Mouse (Mus musculus) urinary bladder, adult 18-20 months (tissue): ENCODE data around the gene Trmt112.
"Not testable (repeated sequence)": the region's sequence is repeated elsewhere in the genome, so short reads cannot be mapped to it uniquely, and the experiment has no call there.

ENCODE experiments used
- DNase-seq, 2 experiments: peaks; one replicate each; pipeline ENCODE4 v3.0.0; 2022; ENCODE audit warnings: low spot score in 2 of 2, mixed read lengths in 2 of 2

Gene Trmt112

DNA sequence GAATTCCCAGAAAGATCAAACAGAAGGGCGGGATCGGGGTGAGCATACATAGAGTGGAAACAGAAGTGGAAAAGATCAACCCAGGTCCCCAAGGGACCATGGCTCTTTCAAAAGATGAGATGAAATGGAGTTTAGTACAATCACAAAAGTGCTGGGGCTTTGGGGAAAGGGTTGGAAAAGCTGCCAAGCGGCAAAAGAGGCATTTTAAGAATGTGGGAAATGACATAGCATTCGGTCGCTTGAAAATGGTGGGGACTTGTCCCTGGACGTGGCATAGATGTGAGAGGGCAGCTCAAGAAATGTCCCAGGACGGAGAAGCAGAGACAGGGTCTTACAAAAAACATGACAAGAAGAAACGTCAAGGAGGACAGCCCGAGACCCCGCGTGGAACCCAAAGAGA, 477 bp upstream of the Trmt112 start:
- DNase-seq, result no peak

DNA sequence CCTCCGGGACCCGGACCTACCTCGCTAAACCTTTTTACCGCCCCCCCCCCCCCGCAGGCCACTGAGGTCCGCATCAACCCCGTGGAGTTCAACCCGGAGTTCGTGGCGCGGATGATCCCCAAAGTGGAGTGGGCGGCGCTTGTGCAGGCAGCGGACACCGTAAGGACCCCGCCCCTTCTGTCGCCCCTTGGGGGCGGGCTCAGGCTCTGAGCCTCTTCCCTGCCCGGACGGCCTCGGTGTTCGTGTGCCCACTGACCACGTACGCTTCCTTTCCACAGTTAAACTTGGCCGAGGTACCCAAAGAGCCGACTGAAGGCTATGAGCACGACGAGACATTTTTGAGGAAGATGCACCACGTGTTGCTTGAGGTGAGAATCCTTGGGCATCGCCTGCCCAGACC, 808 bp downstream of the Trmt112 start:
- not testable (repeated sequence) for DNase-seq

DNA sequence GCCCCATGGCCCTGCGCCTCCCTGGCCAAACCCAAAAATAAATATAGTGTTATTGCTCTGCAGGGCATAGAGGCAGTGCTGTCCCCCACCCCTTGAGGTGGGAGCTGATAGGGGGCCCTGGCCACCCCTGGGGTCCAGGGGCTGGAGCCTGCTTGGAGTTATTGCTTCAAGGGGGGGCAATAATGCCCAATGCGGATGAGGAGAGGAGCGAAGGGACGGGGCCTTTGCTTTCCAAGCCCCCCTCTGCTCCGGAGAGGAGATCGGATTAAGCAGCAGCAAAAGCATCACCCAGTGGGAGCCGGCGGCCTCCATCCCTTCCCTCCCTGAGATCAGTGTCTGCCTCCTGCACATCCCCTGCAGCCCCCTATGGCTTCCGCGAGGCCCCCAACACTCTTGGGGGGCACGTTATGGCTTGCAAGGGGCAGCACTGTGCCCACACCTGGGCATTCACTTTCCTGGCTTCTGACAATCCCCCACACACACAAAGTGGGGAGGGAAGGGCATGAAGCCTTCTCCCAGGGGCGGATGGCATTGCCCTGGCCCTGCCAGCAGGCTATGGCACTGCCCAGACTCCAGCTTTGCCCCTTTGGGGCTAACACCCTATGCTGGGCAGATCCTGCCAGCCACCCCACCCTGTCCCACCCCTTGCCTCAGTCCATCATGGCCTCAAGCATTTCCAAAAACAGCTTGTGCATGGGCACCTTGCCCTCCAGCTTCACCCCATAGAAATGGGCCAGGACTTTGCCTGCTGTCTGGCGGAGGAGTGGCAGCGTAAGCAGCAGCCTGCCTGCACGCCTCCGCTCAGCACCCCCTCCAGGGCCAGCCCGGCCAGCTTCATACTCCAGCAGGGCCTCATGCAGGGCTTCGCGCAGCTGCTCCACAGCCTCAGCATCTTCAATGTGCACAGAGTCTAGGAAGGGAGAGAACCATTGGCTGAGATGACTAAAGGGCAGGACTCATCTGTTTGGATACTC, 1.9 kb downstream of the Trmt112 start:
- DNase-seq, result no peak

DNA sequence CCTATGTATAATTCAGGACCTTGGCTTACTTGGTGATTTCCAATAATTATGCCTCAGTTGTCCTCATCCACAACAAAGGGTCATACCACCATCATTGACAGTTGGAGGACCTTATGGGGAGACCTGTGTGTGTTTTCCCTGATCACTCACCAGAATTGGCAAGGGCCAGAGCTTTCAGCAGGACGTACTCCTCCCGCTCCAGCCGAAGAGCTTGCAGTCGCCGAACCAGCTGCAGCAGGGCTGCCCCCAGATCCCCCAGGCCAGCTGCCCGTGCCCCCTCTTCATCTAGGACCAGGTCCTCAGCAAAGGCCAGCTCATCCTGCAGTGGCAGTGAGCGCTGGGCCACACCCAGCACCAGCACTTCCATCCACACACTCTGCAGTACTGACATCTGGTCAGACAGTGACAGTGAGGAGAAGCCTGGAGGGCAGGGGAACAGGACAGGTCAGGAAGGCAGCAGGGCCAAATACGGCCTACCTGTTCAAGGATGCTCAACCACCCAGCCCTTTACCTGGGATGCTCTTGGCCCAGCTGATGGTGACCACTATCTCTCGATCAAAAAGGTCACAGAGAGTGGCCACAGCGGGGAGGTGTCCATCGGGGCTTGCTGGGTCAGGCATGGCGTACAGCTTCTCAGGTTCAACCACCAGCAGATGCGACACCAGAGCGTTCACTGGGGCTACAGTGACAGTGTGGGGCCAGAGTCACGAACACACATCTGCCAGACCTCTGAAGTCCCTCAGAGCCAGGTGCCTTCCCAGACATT, 2.9 kb downstream of the Trmt112 start:
- no peak for DNase-seq

DNA sequence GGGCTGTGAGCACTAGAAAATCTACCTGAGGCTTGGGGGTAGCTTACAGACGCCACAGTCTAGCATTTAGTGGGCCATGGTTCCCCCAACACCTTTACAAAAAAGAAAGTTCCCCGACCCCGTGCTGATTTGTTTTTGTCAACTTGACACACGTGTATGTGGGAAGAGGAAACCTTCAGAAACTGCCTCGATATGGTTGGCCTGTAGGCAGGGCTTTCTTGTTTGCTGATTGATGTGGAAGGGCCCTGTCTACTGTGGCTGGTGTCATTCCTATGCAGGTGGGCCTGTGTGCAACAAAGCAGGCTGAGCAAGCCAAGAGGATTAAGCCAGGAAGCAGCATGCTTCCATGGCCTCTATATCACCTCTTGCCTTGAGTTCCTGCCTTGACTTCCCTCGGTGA, 3.5 kb downstream of the Trmt112 start:
- DNase-seq, result no peak

DNA sequence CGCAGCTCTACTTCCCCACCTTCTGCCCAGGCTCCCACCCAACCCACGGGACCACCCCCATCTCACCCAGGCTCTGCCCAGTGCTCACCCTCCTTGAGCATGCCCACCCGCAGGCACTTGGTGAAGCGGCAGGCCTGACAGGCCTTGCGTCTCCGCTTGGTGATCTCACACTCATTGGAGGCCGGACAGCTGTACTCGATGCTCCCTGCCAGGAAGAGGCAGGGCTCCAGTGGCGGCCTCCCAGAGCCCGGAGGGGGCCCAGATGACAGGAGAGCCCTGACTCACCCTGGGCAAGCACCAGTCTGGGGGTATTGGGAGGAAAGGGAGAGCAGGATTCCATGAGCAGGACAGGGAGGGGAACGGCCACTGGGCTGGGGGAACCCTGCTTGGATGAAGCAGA, 4.5 kb downstream of the Trmt112 start:
- DNase-seq, result no peak

DNA sequence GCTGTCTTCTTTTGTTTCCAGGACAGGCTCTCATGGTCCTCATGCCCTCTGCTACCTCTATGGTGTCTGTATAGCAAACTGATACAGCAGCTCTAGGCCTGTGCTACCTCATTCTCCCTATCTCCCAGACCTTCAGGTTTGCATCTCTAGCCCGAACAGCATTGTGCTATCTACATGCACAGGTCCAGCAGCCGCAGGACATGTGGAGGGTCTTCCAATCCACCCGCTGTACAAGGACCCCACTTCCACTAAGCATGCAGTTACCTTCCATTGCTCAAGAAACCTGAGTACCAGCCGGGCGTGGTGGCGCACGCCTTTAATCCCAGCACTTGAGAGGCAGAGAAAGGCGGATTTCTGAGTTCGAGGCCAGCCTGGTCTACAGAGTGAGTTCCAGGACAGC, 5.0 kb downstream of the Trmt112 start:
- DNase-seq, result no peak

DNA sequence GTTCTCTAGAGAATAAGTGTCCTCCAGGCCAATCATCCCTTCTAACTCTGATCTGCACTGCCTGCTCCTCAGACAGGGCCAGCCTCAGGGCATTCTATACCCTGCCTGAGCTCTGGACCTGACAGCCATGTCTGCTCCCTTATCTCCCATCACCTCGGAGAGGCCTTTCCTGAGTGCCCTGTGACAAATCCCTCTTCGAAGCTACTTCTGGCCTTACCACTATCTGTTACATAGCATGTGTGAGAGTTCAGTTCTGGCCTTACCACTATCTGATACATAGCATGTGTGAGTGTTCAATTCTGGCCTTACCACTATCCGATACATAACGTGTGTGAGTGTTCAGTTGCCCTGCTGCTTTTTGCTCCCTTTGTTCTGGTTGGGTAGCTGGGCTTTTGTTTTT, 5.8 kb downstream of the Trmt112 start:
- no peak for DNase-seq

DNA sequence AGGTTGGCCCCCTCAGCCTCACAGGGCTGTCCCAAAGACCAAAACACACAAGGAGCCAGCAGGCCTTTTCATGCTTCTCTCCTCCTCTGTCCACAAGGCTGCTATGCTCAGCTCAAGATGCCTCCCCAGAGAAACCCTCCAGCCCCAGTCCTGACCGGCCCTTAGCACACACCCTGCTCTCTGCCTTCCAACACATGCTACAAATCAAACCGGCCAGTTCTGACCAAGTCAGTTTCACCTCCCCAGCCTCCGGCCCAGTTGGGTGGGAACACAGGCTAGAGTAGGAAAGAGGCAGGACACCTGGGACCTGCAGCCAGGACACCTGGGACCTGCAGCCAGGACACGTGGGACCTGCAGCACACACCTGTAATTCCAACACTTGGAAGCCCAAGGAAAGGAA, 7.0 kb downstream of the Trmt112 start:
- no peak for DNase-seq

DNA sequence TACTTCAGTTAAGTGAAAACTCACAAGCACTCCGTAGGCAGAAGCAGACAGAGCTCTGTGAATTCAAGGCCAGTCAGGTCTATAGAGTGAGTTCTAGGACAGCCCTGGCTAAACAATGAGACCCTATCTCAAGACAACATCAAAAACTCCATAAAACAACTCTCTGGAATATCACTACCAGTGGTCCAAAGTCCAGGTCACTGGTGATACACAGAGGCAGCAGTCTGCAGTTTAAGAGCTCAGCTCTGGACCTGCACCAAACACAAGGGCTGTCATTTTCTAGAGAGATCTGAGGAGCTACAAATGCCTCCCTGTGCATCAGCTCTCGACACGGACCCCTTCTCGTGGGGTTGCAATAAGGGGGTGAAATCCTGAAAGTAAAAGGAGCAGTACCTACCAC, 8.8 kb downstream of the Trmt112 start:
- no peak for DNase-seq

DNA sequence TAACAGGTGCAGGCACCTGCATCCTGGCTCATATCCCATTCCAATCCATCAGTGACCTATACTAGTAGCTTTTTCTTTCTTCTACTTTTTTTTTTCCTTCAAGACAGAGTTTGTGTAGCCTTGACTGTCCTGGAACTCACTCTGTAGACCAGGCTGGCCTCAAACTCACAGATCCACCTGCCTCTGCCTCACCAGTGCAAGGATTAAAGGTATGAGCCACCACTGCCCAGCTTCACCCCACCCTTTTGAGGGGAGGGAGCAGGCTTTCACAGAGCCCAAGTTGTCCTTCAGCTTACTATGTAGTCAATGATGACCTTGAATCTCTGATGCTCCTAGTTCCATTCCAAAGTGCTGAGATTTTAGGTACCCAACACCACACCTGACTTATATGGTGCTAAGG, 9.9 kb downstream of the Trmt112 start:
- no peak for DNase-seq

DNA sequence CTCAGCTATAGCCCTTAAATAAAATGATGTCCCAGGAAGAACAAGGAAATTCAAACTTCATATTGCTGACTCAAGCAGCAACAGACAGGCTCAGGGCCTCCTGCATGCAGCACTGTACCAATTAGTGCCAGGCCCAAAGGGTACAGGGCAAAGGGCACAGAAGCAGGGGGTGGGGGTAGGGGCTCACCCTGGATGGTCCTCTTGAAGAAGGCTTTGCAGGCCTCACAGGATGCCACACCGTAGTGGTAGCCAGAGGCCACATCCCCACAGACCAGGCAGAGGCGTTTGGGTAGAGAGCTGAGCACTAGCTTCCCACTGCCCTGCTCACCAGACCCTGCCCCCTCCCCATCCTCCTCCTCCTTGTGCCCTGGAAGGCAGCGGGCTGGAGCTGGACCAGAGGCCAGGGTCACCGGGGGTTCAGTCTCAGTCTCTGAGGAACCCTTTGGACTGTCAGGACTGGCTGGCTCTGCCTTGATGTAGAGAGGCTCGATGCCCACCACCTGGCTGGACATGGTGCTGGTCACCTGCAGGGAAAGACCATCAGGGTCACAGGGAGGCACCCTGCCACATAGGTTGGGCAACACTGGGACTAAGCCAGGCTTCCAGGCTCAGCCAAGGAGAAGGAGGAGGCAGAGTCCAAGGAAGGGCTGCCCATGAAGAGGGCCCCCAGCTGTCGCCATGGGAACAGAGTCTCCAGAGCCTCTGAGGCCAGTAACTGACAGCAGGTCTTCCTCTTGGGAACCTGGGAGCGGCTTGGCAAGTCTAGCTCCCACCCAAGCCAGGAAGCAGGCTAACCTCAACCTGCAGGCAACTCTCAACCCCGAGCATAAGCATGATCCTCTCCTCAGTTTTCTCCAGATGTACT, 10.6 kb downstream of the Trmt112 start:
- no peak for DNase-seq

DNA sequence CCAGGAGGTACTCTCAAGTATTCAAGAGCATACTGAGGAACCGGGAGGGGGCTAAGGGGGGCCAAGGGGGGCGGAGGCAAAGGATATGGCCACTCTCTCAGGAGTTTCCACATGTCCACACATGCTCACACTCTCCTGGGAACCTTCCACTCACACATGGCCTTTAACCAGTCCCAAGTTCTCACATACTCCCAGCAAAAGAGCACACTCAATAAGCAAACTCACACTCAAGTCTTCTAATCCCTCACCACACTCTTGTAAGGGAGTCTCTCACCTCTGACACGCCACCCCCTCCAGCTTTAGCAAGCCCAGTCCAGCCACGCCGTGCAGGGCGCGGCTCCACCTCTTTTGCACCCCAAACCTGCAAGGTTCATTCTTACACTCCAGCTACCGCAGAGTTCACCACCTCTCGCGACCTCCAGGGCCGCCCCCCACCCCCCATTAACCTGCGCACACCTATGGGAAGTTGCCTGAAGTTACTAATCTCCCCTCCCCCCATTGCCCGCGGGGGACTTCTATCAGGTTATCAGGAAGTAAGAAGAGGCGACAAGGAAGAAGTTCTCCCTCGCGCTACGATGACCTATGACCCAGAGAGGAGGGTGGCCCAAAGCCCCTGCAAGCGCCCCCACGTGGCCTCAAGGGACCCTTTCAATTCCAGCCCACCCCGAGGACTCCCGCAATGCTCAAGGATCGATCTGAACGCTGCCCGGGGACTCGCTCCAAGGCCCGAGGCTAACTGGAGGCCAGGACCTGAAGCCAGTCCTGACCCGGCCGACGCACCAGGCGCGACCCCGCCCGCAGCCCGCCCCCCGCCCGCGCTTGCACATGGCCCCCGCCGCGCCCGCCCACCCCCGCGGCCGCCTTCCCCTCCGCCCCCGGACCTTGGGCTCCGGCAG, 11.5 kb downstream of the Trmt112 start:
- DNase-seq, result peak in 1 of 2 experiments; percentile 49

DNA sequence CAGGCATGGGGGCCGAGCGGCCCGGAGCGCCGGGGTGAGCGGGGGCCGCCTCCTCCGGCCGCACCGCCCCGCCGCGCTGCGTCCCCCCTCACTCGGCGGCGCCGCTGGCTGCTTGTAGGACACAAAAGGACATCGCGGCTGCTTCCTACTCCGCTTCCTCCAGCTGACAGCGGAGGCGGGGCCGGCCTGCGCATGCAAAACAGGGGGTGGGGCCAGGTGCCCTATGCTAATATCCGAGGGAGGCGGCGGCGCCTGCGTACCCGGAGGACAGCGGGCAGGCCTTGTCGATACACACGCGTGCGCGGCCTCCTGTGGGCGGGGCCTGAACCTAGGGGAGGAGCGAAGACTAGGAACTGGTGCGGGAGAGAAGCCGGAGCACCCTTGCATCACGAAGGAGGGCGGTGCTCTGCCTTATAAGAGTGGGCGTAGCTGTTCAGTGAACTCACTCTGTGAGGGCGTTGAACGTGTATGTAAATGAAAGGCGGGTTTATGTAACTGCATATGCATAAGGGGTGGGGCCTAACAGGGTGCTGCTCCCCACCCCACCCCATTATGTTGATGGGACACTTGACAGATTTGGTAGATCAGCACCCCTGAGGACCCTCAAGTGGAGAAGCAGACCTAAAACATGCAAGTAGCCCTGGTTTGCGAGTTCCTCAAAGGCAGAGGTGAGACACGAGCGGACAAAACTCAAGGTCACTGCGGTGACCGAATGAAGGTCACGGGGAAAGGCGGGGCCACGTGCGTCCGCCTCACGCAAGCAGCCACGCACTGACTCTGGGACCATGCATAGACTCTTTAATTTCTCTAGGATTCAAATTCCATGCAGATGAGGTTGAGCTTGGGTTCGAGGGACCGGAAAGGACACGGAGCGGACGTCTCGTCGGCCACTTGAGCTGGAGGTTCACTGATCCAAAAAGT, 12.4 kb downstream of the Trmt112 start, which contains the start of gene Esrra:
Gene Esrra (minus strand): TSS at position 167 of the 921 bp plus-strand sequence.
- DNase-seq, result peak; percentile 100

DNA sequence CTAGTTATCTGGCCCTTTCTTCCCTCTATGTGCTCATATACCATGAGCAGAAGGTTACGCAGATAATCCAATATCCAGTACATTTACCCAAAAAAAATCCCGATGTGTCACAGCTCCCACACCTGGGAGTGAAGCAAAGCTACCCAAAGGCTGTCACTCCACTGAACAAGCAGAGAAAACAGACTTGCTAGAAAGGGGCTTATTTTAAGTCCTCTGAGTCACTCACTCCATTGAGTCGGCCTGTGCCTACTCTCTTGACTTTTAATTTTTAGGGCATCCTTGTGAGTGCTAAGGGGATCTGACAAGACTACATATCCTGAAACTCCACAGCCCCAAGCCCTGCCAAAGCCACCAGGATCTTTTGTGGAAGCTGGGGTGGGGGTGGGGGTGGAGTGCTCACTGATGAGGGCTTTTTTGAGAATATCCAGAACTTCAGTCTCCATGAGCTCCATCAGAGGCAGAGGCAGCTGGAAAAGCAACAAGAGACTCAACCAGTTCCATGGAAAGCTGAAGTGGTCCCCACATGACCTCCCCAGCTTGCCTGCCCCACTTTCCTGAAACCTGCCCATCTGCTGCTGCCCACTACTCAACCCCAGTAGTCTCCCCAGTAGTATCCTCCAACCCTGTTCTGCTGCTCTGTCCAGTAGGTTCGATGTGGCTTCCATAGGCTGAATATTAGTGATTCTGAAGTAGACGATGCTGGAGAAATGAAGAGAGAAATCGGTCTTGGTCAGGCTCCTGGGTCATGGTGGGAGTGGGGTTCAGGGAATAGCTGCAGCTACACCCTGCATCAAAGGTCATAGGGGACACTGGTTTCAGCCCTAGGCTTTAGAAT, 13.6 kb downstream of the Trmt112 start:
- DNase-seq, result no peak

DNA sequence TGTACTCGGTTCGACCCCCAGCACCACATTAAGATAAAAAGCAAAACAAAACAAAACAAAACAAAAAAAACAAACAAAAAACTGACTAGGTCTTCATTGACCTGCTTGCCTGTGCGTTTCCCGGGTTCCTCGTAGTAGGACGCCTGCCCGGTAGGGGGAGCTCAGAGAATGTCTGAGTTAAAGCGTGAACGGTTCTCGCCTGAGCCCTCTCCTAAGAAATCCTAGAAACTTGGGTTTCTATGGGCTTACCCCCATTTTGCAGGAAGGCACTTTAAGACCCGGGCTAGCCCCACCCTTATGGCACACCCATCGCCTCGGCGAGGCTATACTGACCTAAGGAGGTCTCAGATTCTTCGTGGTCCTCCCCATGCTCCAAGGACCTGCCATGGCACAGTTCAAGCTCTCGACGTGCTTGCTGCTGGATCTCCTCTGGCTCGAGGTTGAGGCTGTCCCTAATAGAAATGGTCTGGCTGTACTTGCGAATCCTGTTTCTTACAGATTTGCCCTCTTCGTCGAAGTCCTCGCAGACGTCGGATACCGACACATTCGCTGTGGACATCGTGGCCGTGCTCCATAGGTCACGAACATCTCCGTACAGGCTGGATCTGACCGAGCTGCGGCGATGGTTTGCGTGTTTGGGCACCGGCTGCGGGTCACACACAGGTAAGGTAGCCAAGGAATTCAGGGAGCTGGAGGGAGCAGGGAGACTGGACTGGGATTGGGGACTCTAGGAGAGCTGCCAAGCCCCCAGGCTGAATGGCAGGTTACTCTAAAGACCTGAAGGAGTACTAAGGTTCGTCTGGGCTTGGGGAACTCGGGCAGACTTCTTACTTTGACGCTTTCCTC, 15.2 kb downstream of the Trmt112 start:
- DNase-seq, result peak; percentile 73 to 87

DNA sequence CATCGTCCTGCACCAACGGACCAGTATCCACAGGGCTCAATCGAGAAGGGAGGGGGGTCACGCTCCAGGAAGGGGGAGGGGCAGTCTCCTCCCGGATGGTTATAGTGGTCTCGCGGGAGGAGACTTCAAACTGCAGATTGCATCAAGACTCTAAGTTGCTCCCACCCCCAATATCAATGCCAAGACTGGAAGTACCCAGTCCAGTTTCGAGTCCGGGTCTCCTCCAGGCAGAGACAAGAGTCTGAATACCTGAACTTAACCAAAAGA, 15.7 kb downstream of the Trmt112 start, which contains the start of gene Catsperz:
Gene Catsperz (minus strand): TSS at position 74 of the 267 bp plus-strand sequence.
- DNase-seq, result no peak
